Mouse (Mus musculus) CH12.LX (cell line): Measurements from ENCODE around the gene Slc17a5. TPM values are rescaled to one million over a fixed set of nuclear protein-coding genes. Genes with fewer than 3 reads are reported as not detected.

Experiments
- DNase-seq: peaks from one replicate; pipeline ENCODE4 v3.0.0-alpha.2; 2013; ENCODE audit errors: extremely low read depth
- H3K27ac ChIP-seq: 2 replicates; pipeline ENCODE4 v1.5.1; 2012; ENCODE audit warnings: low read depth, mild to moderate bottlenecking, control low read depth, moderate library complexity; ENCODE audit not compliant: insufficient read depth
- H3K27me3 ChIP-seq: replicated peaks from 2 replicates; pipeline ENCODE3; 2012; ENCODE audit warnings: inconsistent platforms
- H3K36me3 ChIP-seq, 2 experiments: replicated peaks in 1 of 2; 2 replicates each; pipeline versions ENCODE3 to v1.6.1; 2012; ENCODE audit warnings: inconsistent platforms in 1 of 2, low read length in 1 of 2, mild to moderate bottlenecking in 1 of 2, mixed read lengths in 1 of 2, moderate library complexity in 1 of 2; ENCODE audit not compliant: control insufficient read depth in 1 of 2, insufficient read depth in 1 of 2
- H3K4me1 ChIP-seq, 2 experiments: 2 replicates each; pipeline ENCODE4 v1.6.1; 2012; ENCODE audit warnings: inconsistent platforms in 1 of 2, moderate library complexity in 1 of 2; ENCODE audit not compliant: insufficient read depth in 2 of 2, control insufficient read depth in 1 of 2
- H3K4me2 ChIP-seq: 2 replicates; pipeline ENCODE4 v1.6.1; 2012; ENCODE audit warnings: low read depth, mild to moderate bottlenecking, control low read depth; ENCODE audit not compliant: poor library complexity, insufficient read depth, severe bottlenecking
- H3K4me3 ChIP-seq, 3 experiments: fragments of 150-350 bp in 1 of 3; sonication (generic) in 1 of 3; replicated peaks in 1 of 3; 2 replicates each; pipeline versions ENCODE3 to v1.5.1; 2011 to 2012; ENCODE audit warnings: low read depth in 2 of 3, low read length in 2 of 3, mild to moderate bottlenecking in 2 of 3, moderate library complexity in 2 of 3, control low read depth in 1 of 3, improper control_type of control experiment in 1 of 3, inconsistent platforms in 1 of 3, mixed read lengths in 1 of 3; ENCODE audit not compliant: poor library complexity in 1 of 3
- H3K79me2 ChIP-seq: replicated peaks from 2 replicates; pipeline ENCODE4 v1.6.1; 2012; ENCODE audit warnings: mild to moderate bottlenecking, moderate library complexity; ENCODE audit not compliant: control insufficient read depth, poor library complexity, insufficient read depth, severe bottlenecking; ENCODE audit errors: extremely low read depth
- H3K9ac ChIP-seq: 2 replicates; pipeline ENCODE4 v1.6.1; 2012; ENCODE audit warnings: low read depth, mild to moderate bottlenecking, control low read depth, moderate library complexity; ENCODE audit not compliant: insufficient read depth
- H3K9me3 ChIP-seq: replicated peaks from 2 replicates; pipeline ENCODE3; 2012; ENCODE audit warnings: low read length, inconsistent platforms, mixed read lengths
- CTCF ChIP-seq, 2 experiments: IDR thresholded peaks in 1 of 2; conservative IDR thresholded peaks in 1 of 2; 2 replicates each; pipeline ENCODE4 v1.5.1; 2011 to 2012; ENCODE audit warnings: low read depth in 2 of 2, low read length in 2 of 2, improper control_type of control experiment in 1 of 2, inconsistent platforms in 1 of 2, mild to moderate bottlenecking in 1 of 2, moderate library complexity in 1 of 2
- E2F4 ChIP-seq: IDR thresholded peaks from 2 replicates; pipeline ENCODE4 v1.6.1; 2011; ENCODE audit warnings: low read depth, low read length, improper control_type of control experiment; ENCODE audit not compliant: insufficient replicate concordance
- ELF1 ChIP-seq: IDR thresholded peaks from 2 replicates; pipeline ENCODE4 v1.6.1; 2014; ENCODE audit warnings: low read depth, mild to moderate bottlenecking, inconsistent platforms, low read length, improper control_type of control experiment
- EP300 ChIP-seq: IDR thresholded peaks from 2 replicates; pipeline ENCODE4 v1.6.1; 2011; ENCODE audit warnings: low read length, improper control_type of control experiment
- GABPA ChIP-seq: IDR thresholded peaks from 2 replicates; pipeline ENCODE4 v1.6.1; 2012; ENCODE audit warnings: low read depth, low read length, improper control_type of control experiment, inconsistent platforms; ENCODE audit not compliant: insufficient replicate concordance
- HCFC1 ChIP-seq: IDR thresholded peaks from 2 replicates; pipeline ENCODE4 v1.6.1; 2012; ENCODE audit warnings: low read depth, mild to moderate bottlenecking, inconsistent platforms, low read length, improper control_type of control experiment
- MAX ChIP-seq: IDR thresholded peaks from 2 replicates; pipeline ENCODE4 v1.6.1; 2011; ENCODE audit warnings: low read length, improper control_type of control experiment
- MAZ ChIP-seq: IDR thresholded peaks from 2 replicates; pipeline ENCODE4 v1.6.1; 2012; ENCODE audit warnings: low read depth, mild to moderate bottlenecking, inconsistent platforms, low read length, improper control_type of control experiment, moderate library complexity
- NELFE ChIP-seq: IDR thresholded peaks from 2 replicates; pipeline ENCODE4 v1.6.1; 2011; ENCODE audit warnings: low read depth, low read length, improper control_type of control experiment
- NRF1 ChIP-seq: IDR thresholded peaks from 2 replicates; pipeline ENCODE4 v1.6.1; 2014; ENCODE audit warnings: low read depth, mild to moderate bottlenecking, inconsistent platforms, low read length, improper control_type of control experiment, moderate library complexity
- PAX5 ChIP-seq: IDR thresholded peaks from 2 replicates; pipeline ENCODE4 v1.6.1; 2012; ENCODE audit warnings: low read length, inconsistent platforms, mixed read lengths
- POLR2AphosphoS2 ChIP-seq: IDR thresholded peaks from 2 replicates; pipeline ENCODE4 v1.6.1; 2011; ENCODE audit warnings: low read depth, low read length, improper control_type of control experiment
- RAD21 ChIP-seq: IDR thresholded peaks from 2 replicates; pipeline ENCODE4 v1.6.1; 2011; ENCODE audit warnings: low read depth, mild to moderate bottlenecking, low read length, improper control_type of control experiment, moderate library complexity
- TCF12 ChIP-seq: IDR thresholded peaks from 2 replicates; pipeline ENCODE4 v1.6.1; 2014; ENCODE audit warnings: low read depth, mild to moderate bottlenecking, inconsistent platforms, low read length, improper control_type of control experiment
- UBTF ChIP-seq: IDR thresholded peaks from 2 replicates; pipeline ENCODE4 v1.6.1; 2012; ENCODE audit warnings: low read depth, mild to moderate bottlenecking, inconsistent platforms, low read length, improper control_type of control experiment, moderate library complexity
- USF2 ChIP-seq: conservative IDR thresholded peaks from 2 replicates; pipeline ENCODE4 v1.6.1; 2011; ENCODE audit warnings: low read depth, low read length, improper control_type of control experiment
- ZKSCAN1 ChIP-seq: IDR thresholded peaks from 2 replicates; pipeline ENCODE4 v1.6.1; 2012; ENCODE audit warnings: low read depth, inconsistent platforms, low read length, improper control_type of control experiment, borderline replicate concordance
- ZMIZ1 ChIP-seq: IDR thresholded peaks from 2 replicates; pipeline ENCODE4 v1.6.1; 2012; ENCODE audit warnings: low read depth, mild to moderate bottlenecking, inconsistent platforms, low read length, improper control_type of control experiment
- dilution Hi-C: fragments of 300-500 bp; cut with MboI; formaldehyde crosslinking; loops from 2 replicates; pipeline ENCODE4 v1.14.3; 2020; ENCODE audit warnings: low sequenced_read_pairs; ENCODE audit not compliant: extremely low pct_unique_long_range_greater_than_20kb, extremely low pct_ligation_motif_present
- in situ Hi-C: fragments of 300-500 bp; cut with MboI; formaldehyde crosslinking; loops from 3 replicates; pipeline ENCODE4 v1.14.3; 2019; ENCODE audit warnings: low sequenced_read_pairs, low pct_ligation_motif_present, low pct_unique_long_range_greater_than_20kb, mixed read lengths
- polyA plus RNA-seq: library from polyadenylated mRNA; unstranded; fragments of >175 nt; gene quantifications from 2 replicates; pipeline ENCODE4 v1.2.1, GENCODE M21; 2012; ENCODE audit warnings: low read depth; ENCODE audit not compliant: insufficient read length
- total RNA-seq, 2 experiments: library from RNA; depleted of rRNA; stranded (reverse); fragments of 300-350 nt in 1 of 2; fragments of >200 nt in 1 of 2; gene quantifications; 2 replicates each; pipeline ENCODE4 v1.2.3; 2012 to 2014

The Slc17a5 gene
- total and polyA plus RNA-seq, 3 experiments = 4.9 to 7.6 (median 6.7) TPM

- Histone ChIP-seq H3K4me1 (peaks cover 0 to 4% of the 10 kb centered on the region in 2 experiments; a peak in 1 of 4 replicates), H3K4me2 (no peak overlapping the region), H3K9ac (no peak overlapping the region), H3K9me3 (no peaks in the 10 kb centered on the region), H3K27ac (no peak overlapping the region), H3K4me3 (no peak overlapping the region), H3K36me3 (peaks cover 10 to 41% of the 10 kb centered on the region in 2 experiments), H3K79me2 (no peaks in the 10 kb centered on the region), H3K27me3 (no peaks in the 10 kb centered on the region)
- dilution Hi-C loops = no loop called here
- DNase-seq = no peak
- no peak for TF ChIP-seq UBTF
- no peak for TF ChIP-seq ELF1
- TF ChIP-seq NELFE = no peak
- in situ Hi-C loops = no loop called here
These were observed 9.0 kb downstream of the Slc17a5 start for GRCm38 (mm10) chr9:78578824-78579223.

- no peak overlapping the region for H3K4me2 ChIP-seq
- no peak for TF ChIP-seq NRF1
- TF ChIP-seq MAZ = no peak
- no peak for TF ChIP-seq RAD21
- no peak for TF ChIP-seq PAX5
- no peak for TF ChIP-seq GABPA
- no peak for TF ChIP-seq USF2
- no peak for TF ChIP-seq E2F4
- no peak for TF ChIP-seq HCFC1
- TF ChIP-seq CTCF (conservative IDR thresholded peaks at IDR 0.05 in 1 of 2, IDR thresholded peaks at IDR 0.05 in 1 of 2; ENCODE audit: low read depth in 2 of 2, low read length in 2 of 2) = no peak; a peak in 1 of 4 replicates
- TF ChIP-seq ZKSCAN1 = no peak
- no peak for TF ChIP-seq TCF12
- no peak for TF ChIP-seq ZMIZ1
- TF ChIP-seq POLR2AphosphoS2 = no peak
- TF ChIP-seq MAX = no peak
- TF ChIP-seq EP300 = no peak
- no peaks in the 10 kb centered on the region for H3K27me3 ChIP-seq
- H3K79me2 ChIP-seq = no peaks in the 10 kb centered on the region
- peaks cover 10 to 53% of the 10 kb centered on the region in 2 experiments for H3K36me3 ChIP-seq
- no peaks in the 10 kb centered on the region for H3K4me1 ChIP-seq
- no peak overlapping the region for H3K27ac ChIP-seq
- no peak overlapping the region for H3K9ac ChIP-seq
- no peak overlapping the region for H3K4me3 ChIP-seq
- dilution Hi-C loops (no loop called here), in situ Hi-C loops (no loop called here)
- no peaks in the 10 kb centered on the region for H3K9me3 ChIP-seq
- DNase-seq = no peak
These were observed 11.4 kb downstream of the Slc17a5 start for GRCm38 (mm10) chr9:78576466-78576865.
